Mouse (Mus musculus) layer of hippocampus, adult 18-20 months (tissue): ENCODE data around the gene Myh9. TPM values are rescaled to one million over a fixed set of nuclear protein-coding genes. Genes with fewer than 3 reads are reported as not detected.
"Not testable (repeated sequence)": the region's sequence is repeated elsewhere in the genome, so short reads cannot be mapped to it uniquely, and the experiment has no call there.

Experiments
- DNase-seq, 2 experiments: peaks; one replicate each; pipeline ENCODE4 v3.0.0; 2022; ENCODE audit warnings: low spot score in 2 of 2
- total RNA-seq, 2 experiments: library from RNA; stranded (reverse); gene quantifications; 2 replicates each; pipeline ENCODE4 v1.2.3; 2021

The Myh9 gene
- total RNA-seq, 2 experiments from 2014 or later = 86.7 to 88.3 TPM

DNA sequence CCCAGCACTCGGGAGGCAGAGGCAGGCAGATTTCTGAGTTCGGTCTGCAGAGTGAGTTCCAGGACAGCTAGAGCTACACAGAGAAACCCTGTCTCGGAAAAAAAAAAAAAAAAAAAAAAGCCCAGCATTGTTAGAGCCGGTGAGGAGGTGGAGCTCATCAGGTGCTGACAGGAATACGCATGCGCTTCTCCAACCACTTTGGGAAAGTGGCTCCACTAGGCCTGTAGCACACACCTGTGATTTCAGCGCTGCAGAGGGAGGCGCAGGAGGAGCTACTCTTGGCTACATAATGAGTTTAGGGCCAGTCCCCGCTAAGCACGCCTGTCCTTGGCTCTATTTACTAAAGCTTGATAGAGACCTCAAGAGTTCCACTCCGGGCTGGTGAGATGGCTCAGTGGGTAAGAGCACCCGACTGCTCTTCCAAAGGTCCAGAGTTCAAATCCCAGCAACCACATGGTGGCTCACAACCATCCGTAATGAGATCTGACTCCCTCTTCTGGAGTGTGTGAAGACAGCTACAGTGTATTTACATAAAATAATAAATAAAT is 1.6 kb upstream of the Myh9 start:
- not testable (repeated sequence) for DNase-seq

DNA sequence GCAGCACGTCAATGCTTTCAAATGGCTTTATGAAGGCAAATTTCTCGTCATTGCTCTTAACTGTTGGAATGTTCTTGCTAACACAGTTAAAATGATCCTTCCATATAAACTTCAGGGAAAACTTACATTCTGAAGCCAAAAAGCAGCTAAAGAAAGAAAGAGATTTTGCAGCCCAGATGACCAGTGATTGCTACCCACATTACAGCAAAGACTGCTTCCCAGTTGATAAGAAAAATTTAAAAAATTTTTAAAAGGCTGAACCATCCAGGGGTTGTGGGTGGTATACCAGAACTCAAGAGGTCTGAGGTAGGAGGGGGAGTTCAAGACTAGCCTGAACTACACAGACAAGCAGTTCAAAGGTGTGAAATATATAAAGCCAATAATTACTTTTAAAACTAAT is 1.1 kb upstream of the Myh9 start:
- DNase-seq = no peak

DNA sequence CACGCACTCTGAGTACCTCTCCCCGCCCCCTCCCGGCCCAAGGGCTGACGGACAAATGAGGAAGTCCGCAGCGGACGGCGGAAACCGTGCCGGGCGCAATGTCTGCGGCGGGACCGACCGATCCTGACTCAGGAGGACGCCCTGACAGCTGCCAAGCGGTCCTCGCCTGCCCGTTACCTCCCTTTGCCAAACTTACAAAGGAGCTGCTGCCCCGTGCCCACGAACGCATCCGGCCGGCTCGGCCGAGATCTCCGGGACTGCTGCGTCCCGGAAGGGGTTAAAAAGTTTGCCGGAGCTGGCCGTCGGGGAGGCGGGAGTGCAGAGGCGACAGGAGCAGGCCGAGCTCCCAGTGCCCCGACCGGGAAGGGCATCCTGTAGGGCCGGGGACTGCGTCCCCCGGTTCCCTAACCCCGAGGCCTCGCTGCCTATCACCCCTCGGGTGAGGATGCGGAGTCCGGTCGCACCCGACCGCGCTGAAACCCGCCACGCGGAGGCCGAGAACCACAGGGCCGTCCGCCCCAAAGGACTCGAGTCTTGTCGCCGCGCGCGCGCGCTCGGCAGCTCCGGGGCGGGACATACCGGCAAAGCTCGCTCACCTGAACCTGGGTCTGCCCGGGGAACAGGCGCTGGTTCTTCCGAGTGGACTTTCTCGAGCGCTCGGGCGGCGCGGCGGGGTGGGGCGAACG is 471 bp downstream of the Myh9 start:
- DNase-seq = no peak

DNA sequence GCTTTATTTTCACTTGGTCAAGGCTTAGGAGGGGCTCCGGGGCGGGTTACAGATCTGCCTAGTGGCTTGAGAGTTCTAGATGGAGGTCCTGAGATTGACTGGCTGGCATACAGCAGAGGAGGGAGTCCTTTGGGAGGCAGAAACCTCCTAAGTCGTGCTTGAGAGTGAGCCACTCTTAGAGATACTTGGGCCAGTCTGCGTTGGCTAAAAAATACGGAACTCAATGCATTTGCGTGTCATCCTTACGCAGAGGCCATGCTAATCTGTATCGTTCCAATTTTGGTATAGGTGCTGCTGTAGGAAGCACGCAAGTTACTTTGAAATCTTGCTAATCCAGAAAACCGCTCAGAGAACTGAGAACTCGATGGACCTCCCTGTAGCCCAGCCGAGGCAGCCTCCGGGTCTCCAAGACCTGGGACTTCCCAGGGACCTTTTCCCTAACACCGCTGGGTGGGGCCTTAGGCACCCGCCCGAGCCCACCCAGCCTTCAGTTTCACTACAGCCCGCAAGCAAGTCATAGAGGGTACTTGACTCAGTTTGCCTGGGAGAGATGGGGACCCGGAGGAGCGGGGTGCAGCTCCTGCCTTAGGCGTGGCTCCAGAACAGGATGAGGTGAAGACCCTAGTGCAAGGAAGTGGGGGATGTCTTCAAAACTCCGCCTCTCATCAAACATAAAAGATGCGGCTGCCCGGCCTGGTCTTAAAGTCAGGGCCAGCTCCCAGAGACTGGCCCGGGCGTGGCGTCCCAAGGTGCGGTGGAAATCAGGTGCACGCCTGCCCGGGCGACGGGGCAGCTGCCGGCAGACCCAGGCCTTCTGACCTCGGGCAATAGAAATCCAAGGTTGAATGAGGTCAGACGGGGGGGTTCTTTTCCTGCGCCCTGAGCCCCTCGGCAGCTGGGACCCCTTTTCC is 1.3 kb downstream of the Myh9 start:
- DNase-seq = no peak

DNA sequence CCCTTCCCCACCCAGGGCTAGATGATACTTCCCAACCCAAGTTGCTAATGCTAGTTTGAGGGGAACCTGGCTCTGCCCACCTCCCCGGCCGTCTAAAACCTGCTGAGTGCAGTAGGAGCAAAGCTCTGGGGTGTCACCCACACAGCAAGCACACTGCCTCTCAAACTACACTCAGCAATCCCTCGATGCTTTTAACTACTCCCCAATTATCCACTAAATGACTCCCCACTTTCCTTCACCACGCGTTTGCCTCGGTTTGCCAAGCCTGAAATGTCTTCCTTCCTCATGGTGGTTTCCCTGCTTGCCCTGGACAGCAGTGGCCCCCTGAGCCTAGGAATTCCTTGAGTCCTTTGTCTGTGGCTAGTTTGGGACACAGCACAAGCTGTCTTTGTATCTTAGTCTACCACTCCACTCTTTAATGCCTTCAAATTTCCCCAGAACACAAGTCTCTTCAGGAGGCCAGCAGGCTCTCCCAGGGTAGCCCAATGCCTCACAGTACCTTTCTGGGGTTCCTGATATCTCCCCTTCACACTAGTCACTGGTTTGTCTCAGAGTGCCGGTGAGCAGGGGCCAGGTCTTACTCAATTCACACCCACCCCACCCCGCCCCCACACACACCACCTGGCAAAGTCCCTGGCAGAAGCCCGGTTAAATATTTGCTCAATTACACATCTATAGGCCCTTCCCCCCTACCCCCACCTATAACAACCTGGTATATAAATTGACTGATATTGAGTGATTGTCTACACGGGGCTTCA is 2.3 kb downstream of the Myh9 start:
- DNase-seq = no peak

DNA sequence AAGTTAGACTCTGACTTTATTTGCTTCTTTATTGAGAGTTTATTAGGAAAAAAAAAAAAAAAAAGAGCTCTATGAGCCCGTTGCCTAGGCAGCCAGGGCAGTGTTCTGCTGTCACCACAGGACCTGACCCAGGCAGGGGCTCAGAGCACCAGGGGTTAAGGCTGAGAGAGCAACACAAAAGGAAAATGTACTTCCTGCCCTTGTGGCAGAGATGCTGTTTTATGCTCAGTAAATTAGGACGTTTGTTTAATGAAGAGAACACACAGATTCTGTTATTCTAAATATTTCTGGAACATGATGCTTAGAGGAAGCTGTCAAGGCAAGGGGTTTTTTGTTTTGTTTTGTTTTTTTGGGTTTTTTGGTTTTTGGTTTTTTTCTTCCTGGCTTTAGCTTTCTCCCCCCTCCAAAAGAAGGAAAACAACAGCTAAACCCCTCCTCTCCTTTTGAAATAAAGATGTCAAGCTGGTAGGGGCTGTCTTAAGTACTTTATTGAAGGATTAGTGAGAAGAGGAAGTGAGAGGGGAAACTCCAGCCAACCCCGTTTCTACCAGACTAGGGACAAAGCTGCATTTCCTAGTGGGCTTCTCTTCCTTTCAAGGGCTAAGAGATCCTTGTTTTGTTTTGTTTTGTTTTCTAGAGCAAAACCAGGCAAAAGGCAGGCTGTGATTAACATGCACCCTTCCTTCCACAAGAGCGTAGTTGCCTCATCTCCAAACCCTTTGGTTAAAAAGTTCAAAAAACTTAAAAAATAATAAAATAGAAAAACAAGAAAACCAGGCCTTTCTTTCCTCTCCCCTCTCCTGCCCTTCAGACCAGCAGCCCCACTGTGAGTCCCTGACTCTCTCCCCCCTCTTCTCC is 3.2 kb downstream of the Myh9 start:
- DNase-seq = no peak

DNA sequence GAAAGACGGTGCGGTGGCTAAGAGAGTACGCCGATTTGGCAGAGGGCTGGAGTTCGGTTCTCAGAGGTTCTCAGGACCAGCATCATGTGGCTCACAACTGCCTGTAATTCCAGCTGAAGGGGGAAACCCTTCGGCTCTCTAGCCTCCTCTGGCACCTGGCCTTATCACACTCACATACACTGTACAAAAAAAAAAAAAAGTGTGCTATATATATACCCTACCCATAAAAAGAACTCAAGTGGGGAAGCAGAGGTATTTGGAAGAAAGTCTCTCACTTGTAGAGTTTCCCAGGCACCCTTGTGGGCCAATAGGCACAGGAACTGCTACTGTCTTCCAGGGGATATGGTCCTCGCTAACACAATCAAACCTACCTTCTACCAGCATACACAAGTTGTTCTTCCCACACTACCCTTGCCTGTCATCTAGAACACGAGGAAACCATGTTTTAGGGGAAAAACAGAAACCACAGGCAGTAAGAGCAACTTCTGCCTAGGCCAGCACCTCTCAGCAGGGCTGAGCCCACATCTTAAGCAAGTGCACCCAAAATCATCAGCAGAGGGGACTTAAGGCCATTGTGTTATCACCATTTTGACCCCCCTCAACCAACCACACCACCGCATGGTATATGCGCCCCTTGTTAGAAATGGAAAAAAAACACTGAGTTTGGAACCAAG is 4.4 kb downstream of the Myh9 start:
- no peak for DNase-seq

DNA sequence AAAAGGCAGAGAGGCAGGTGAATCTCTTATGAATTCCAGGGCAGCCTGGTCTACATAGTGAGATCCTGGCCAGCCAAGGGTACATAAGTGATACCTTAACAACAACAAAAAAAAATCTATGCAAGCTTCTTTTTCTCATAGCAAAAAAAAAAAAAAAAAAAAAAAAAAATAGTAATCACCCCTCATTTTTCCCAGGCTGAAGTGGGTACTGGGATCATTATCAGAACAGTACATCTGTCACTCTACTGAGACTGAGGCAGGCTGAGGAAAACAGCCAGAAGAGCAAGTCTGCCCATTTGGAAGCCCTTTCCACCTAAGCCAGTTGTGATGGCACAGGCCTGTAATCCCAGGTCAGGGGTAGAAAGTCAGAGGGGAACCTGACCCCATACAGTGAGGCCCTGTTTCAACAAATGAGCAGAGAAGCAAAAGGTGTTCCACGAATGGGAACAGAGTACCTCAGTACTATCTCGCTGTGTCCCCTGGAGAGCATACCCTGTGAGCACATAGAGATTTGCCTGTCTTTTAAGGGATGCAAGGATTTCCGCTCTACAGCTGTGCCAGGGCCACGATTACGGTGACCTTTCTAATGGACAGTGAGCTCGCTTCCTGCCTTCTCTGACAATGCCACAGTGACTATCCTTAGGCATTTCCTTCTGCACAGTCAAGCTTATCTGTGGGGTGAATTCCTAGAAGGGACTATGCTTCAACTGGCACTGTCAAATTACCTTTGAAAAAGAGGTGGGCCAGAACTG is 5.1 kb downstream of the Myh9 start:
- no peak for DNase-seq

DNA sequence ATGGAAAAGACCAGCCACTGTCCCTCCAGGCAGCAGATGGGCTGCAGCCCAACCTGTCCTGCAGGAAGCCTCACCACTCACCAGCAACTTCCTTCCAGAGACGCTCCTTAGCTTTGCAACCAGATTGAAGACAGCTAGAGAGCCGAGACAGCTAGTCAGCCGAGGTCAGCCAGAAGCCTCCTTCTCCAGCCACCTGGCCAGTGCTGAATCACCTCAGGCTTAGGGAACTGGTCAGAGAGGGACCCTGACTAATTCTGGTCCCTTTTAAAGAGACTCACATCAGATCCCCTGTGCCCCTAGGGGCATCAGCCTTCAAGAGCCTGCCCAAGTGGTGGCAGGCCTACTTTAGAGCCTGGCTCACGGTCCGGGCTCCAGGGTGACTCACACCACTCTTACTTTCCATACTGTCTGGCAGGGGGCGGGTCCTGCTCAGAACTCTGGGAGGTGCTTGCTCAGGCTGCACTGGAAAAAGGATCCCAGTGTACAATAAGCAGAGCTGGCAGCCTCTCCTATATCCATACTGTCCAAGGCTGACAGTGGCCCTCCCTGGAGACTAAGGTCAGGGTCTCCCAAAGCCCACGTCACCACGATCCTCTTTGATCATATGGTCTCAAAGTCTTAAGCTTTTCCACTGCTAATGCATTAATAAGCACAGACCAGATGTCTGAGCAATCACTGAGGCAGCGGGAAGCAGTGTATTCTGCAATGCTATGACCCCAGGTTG is 5.9 kb downstream of the Myh9 start:
- DNase-seq = no peak

DNA sequence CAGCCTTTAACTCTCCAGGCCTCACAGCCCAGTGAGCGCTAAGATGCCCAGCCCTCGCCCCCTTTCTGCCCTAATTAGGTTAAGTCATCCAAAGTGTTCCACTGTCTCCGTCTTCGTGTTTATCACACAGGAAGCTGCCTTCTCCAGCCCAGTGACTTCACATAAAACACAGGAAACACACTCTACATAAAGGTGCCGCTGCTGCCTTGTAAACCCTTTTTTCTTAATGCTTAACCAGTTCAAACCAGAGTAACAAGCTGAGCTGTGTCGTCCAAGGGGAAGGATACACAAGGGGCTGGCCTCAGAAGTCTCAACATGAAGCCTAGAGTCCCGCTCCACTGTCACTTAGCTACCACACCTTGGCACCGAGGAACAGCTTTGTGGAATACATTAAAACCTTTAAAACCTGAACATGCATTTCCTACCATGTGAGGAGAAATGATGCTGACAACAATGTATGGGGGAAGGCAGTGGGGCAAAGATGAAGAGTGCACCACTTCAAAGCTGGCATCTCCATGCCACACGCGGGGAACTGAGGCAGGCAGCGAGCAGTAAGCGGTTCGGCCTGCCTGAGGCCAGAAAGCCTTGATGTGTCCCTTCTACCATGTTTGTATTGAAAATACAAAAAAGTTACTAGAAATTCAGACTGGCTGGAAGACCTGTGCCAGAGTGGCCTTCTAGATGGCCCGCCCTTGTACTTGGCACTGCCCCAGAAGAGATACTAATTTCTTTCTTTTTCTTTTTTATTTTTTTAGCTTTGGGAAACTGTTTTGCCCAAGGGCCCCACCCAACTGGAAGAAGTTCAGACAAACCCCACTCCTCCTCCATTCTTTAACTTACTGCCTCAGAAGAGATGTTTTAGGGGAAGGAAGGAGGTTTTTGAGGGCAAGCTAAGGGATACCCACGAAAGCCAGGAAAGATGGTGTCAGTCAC is 7.4 kb downstream of the Myh9 start:
- no peak for DNase-seq

DNA sequence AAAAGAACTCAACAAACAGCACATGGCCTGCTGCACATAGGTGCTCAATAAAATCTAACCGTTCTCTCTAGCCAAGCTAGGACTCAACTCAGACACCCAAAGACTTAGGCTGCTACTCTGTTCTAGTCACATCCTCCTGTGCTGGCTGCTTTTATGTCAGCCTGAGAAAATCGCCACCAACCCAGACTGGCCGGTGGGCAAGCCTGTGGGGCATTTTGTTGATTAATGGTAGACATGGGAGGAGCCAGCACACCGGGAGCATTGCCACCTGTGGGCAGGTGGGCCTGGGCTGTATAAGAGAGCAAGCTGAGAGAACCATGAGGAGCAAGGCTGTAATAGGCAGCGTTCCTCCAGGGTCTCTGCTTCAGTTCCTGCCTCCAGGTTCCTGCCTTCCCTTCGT is 8.2 kb downstream of the Myh9 start:
- DNase-seq = no peak

DNA sequence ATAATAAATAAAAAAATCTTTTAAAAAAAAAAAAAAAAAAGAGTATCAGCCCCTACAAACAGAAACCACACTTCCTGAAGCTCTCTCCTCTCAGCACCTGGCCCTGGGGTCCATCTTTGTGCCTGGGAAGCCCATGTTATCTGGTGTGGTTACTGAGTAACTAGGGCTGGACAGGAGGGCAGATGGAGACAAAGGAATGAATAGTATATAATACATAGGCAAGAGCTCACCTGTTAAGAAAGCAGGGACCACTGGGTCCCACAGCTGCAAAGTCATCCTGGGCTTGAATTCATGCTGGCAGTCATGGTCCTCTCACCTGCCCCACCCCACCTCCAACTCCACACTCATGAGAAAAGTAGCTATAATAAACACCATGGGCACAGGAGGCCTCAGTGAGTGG is 8.9 kb downstream of the Myh9 start:
- no peak for DNase-seq

DNA sequence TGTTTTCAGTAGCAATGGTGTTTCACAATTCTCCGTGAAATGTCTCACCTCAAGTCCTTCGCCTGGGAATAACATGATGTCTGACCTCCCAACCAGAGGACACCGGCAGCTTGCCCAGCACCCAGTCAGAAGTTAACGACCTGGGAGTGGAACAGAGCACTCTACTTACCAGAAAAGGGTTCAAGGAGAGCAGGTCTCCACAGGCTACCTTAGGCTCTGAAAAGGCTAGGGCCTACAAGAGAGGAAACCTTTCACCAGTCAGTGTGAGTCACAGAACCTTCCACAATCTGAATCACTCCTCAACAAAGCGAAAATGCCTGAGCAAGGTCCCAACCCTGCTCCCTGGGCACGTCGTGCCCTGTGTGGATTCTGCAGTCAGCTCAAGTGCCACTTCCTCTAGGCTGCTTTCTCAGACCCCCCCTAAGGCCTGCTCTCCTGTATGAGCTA is 9.5 kb downstream of the Myh9 start:
- DNase-seq = no peak

DNA sequence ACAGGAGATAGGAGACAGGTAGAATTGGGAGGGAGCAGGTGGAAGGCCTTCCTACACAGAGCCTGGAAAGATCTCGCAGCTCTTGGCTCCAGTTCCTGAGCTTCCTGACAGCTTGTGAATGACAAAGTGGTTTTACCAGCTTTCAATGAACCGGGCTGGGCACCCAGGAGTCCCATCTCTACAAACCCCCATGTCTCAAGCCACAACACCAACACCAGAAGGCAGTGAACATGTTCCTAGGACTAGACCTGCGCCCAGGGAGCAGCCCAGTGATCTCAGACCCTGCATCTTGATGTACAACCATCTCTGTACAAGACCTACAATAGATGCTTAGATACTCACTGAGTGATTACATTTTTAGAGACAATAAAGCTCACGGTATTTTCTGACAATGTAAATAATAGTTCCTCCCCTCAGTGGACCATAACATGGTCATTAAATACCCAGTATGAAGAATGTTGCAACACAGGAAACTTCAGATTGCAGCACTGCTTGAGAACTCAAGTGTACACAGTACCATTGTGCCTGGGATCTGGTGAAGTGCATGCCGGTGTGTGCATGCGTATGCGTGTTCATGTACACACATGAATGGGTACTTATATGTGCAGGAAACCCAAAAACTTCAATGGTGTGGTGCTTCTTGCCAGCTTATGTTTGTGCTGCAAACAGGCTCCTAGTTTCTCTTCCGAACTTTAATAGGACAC is 10.1 kb downstream of the Myh9 start:
- DNase-seq = no peak

DNA sequence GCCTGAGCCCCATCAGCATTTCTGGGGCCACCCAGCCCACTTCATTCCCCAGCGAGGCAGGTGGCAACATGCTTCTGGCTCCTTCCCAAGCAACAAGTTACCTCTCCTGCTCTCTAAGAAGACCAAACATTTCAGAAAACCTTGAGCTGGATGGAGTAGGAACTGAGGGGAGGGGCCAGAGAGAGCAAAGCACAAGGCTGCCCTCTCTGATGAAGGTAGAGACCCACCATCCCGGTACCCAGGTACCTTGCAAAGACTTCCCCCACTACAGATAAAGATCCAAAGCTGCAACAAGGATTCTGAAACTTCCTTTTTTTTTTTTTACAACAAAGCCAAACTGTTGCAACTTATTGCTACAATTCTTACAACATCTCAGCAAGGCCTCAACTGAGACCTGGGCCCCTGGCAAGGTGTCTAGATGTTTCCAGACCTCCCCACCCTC is 10.8 kb downstream of the Myh9 start:
- no peak for DNase-seq

DNA sequence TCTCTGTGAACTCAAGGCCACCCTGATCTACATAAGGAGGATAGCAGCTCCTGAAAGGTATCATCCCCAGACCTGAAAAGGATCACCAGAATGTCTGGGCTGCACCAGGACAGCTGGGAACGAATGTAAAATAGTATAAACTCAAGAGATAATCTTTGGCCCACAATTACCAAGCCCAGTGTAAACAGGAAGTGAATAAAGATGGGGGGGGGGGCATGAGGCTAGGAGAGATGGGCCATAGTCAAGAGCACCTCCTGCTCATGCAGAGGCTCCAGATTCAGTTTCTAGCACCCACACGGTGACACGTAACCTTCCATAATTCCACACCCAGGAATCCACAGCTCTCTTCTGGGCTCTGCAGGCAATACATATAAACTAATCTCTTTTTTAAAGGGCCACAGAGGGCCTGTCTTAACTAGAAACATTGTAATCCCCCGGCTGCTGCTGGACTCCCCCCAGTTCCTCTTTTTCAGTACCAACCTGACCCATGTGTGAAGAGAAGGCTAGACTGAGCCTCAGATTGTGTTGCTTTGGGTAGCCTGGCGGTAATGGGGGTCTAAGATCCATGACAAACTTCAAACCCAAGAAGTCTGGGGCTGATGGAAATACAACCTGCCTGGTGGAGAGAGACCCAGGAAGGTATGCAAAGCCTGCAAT is 11.4 kb downstream of the Myh9 start:
- no peak for DNase-seq
